Mouse (Mus musculus) large intestine, adult 2 months (tissue): Measurements from ENCODE around the gene Epas1. TPM values are rescaled to one million over a fixed set of nuclear protein-coding genes. Genes with fewer than 3 reads are reported as not detected.

Source experiments
- DNase-seq: peaks from one replicate; pipeline ENCODE4 v3.0.0-alpha.2; 2012; ENCODE audit warnings: low read depth, low spot score
- WGBS: fragments of 180-500 bp; shearing (Covaris S2); methylation state at CpG from one replicate; pipeline ENCODE4 v1.1.7; 2018; 5-methylcytosine and 5-hydroxymethylcytosine counted together
- polyA plus RNA-seq: library from polyadenylated mRNA; depleted of rRNA; stranded (reverse); fragments of >200 nt; gene quantifications from 2 replicates; pipeline ENCODE4 v1.2.3, GENCODE M21; 2012; rRNA removed

The Epas1 gene
- polyA plus RNA-seq: 17.6 and 34.9 TPM in 2 replicates

DNA sequence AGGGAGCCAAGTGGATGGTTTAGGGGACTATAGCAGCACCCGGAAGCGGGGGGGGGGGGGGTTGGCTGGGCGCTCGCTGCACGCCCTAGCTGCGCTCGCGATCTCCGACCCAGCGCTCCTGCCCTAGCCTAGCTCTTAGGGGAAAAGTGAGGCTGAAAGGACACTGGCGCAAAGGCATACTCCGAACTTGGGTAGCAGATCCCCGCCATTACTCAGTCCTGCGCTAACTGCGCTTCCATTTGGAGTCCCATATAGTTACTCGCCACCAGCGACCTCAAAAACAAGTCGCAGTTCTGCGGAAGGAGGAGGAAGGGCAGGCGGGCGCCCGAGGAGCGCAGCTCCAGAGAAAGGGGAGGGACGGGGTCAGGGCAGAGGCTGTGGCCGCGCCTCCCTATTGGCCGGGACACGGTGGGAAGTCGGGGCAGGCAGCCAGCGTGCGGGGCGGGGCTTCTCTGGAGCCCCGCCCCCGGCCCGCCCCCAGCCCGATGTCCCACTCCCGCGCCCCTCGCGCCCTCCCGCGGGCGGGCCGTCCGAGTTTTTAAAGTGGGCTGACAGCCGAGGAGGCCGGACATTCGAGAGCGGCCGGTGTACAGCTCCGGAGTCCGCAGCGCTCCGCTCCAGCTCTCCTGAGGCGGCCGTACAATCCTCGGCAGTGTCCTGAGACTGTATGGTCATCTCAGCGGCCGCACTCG is at the start of gene Epas1:
Epas1 (plus strand) TSS at position 571 of the 692 bp plus-strand sequence.
- no peak for DNase-seq
- WGBS: under 1% methylated on average over 56 of the region's 60 CpGs

DNA sequence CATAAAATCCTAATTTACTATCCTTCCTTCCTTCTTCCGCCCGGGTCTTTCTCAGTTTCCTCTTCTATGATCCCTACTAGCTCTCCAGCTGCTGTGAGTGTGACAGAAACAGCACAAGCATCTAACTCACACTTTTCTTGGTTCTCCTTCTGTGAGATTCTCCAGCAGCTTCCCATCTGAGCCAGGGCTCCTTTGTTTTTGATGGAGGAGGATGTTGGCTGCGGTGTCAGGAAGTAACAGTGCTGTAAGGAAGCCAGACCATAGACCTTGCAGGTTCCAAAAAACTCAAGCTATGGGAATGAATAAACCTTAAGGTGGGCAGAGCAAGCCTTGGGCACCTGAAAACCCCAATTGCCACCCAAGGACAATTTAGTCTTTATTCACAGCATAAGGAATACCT is 48.3 kb upstream of the Epas1 start:
- 72% methylated on average over 3 of the region's 3 CpGs for WGBS
- no peak for DNase-seq

DNA sequence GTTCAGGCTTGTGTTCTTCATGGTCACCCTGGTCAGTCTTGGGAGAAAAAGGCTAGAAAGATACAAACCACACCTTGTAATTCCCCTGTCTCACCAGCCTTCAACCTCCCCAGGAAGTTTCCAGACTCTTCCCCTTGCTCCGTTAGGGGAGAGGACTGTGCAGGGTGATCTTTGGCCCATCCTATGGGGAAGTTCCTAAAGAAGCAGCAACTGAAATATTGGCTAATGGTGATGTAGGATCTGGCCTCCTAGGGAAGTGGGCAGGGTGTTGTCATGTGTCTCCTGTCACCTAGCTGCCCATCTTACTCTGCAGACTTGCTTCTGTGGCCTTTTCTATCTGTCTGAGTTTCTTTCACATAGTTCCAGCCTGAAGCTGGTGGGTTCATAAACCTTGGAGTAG is 47.0 kb upstream of the Epas1 start:
- no peak for DNase-seq
- 27% methylated on average over 1 of the region's 1 CpGs for WGBS

DNA sequence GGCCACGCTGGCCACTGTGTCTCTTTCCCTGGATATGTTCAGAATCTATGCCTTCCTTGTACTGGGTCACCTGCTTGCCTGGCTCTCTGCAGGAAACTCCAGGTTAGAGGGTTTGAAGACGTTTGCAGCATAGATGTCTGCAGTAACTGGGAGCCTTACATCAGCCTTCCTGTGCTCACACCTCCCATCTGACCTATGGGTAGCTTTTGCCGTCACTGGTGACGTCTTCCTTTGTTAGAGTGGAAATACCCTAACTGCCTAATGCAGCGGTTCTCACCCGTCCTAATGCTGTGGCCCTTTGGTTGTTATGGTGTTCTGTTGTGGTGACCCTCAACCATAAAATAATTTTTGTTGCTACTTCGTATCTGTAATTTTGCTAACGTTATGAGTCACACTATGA is 43.7 kb upstream of the Epas1 start:
- 89% methylated on average over 8 of the region's 8 CpGs for WGBS

DNA sequence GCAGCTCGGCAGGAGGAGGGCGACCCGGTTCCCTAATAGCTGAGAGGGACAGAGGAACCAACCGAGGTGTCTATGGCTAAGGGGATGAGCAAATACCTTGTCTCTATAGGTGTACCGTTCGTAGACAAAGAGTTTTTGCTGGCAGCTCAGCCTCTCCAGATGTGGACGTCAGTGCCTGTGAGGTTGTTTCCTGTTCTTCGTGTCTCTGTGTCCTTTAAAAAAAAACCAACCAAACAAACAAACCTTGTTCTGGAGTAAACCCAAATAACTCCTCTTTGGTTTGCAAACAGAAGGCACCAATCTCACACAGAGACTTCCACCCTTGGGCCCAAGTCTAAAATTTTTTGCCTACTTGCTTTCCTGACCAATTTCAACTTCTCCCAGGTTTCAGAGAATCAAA is 43.1 kb upstream of the Epas1 start:
- WGBS: 78% methylated on average over 8 of the region's 8 CpGs
- no peak for DNase-seq

More for the DNA sequence above, 43.7 kb upstream of the Epas1 start:
- no peak for DNase-seq

DNA sequence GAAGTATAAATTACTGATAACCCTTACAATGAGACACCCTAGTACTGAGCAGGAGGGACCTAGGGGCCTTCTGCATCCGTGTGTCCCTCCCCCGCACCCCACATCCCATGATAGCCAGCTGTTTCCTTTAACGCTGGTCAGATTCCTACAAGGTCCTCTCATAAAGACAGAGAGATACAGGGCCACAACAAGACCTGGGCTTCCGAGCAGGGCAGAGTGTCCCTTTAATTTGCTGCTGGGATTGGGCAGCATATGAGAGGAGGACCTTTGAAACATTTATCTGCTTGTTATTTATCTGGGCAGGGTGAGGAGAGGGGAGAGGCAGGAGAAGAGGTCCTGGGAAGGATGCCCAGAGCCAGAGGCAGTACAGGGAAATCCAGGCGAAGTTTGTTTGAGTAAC is 41.6 kb upstream of the Epas1 start:
- WGBS: 18% methylated on average over 5 of the region's 5 CpGs
- DNase-seq: no peak

DNA sequence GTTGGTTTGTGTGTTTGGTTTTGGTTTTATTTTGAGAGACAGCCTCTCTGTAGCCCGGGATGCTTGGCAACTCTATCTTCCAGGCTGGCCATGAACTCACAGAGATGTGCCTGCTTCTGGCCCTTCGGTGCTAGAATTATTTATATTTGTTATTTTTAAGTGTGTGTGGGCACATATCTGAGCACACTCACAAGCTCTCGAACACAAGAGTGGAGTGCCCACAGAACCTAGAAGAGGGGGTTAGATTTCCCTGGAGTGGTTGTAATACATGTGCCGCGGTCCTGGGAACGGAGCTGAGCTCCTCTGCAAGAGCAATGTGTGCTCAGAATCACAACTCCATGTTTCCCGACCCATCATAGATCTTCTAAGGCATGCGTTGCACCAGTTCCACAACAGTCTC is 40.9 kb upstream of the Epas1 start:
- no peak for DNase-seq
- 77% methylated on average over 8 of the region's 8 CpGs for WGBS

DNA sequence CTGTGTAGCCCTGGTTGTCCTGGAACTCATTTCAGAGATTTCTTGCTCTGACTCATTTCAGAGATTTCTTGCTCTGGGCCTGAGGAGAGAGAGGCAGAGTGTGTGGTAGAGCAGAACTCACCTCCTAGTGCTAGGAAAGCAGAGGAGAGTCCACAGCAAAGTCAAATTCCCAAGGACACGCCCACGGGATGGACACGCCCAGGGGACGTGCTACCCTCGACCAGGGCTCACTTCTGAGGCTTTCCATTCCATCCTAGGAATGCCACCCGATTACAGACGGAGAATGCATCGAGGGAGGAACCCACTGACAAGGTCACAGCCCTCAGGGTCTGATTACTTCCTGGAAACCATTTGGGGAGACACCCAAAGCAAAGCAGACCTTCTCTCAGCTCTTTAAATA is 39.9 kb upstream of the Epas1 start:
- 14% methylated on average over 8 of the region's 8 CpGs for WGBS
- DNase-seq: no peak

DNA sequence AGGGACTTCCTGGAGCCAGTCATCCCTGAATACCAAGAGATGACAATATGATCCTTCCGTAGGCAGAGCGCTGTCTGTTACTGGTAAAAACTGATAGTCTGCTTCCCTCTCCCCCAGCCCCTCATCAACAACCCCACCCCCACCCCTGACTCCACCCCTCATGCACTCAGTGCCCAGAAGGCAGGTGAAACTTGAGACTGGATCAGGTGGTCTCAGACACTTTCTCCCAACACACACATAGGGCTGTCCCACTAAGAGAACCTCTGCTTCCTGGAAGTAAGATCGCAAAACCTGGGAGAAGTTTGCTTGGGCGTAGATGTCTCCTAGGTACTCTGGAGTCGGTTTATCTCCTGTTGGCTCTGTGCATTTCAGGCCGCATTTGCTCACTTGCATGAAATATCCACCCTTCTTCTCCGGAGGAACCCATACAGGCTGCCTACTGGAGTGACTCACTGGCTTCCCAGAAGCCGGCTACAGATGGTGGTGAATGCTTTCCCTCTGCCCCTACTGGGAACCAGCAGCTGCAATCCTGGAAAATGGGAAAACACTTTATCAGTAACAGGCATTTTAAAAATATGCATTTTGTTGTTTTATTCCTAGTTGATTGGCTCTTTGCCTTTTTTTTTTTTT is 28.6 kb upstream of the Epas1 start:
- DNase-seq: no peak
- 79% methylated on average over 8 of the region's 8 CpGs for WGBS

DNA sequence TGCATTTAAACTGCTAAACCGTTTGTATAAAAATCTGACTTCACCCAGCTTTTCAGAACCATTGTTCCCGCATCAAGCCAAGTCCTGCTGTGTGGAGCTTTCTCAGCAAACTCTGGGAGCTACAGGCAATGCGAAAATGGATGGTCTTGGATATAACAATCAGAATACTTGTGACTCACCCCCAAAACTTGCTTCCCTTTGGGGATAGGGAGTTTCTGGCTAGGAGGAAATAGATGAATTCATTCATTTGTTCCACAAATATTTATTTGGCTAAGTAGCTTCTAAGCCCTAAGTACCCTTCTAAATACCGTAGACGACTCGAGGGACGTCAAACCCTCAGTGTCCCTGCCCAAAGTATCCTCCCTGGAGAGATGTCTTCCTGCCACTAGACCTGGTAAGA is 27.0 kb upstream of the Epas1 start:
- no peak for DNase-seq
- 71% methylated on average over 7 of the region's 7 CpGs for WGBS

DNA sequence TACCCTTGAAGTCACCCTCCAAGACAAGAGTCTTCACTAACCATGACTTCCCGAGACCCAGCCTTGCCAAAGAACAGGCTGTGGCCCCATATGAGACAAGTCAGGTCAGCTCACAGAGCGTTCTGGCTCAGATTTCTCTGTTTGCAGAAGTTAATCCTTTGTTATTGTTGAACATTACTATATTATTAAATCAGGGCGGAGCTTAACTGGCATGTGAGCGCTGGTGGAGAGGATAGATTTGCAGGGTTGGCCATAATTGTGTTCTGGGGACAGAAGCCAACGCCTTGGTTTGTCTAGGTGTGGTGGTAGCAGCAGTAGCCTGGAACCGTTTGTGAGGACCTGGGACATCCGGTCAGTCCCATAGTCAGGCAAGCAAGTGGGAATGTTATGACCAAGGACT is 26.5 kb upstream of the Epas1 start:
- DNase-seq: no peak
- 29% methylated on average over 7 of the region's 7 CpGs for WGBS

DNA sequence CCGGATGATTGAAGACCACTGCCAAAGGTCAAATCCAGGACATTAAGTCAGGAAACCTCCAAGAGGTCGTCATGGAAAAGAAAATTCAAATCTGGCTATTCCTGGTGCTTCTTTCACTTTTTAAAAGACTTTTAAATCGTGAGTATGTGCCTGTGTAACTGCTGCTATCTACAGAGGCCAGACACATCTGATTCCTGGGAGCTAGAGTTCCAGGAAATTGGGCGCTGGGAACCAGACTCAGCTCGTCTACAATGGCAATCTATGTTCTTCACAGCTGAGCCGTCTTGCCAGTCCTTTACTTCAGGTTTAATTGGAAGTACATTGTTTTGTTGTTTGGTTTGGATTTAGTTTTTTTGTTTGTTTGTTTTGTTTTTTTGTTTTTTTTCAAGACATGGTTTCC is 22.2 kb upstream of the Epas1 start:
- no peak for DNase-seq
- 88% methylated on average over 6 of the region's 6 CpGs for WGBS

DNA sequence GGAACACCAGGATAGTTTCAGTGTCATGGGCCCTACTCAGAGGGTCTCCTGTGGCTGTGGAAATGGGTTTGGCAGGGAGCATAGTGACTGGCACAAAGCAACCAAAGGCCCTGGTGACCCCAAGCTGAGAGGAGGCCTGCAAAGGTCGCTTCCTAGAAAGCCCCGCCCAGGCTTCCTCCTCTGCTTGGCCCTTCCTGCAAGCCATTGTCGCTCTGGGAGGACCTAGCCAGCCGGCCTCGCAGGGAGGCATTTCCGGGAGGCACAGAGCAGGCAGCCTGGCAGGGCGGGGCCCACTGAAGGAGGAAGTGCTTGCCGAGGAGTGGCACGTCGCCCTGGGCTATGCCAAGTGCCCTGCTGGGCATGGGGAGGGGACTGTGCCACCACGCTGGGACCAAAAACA is 21.5 kb upstream of the Epas1 start:
- no peak for DNase-seq
- 13% methylated on average over 11 of the region's 11 CpGs for WGBS

DNA sequence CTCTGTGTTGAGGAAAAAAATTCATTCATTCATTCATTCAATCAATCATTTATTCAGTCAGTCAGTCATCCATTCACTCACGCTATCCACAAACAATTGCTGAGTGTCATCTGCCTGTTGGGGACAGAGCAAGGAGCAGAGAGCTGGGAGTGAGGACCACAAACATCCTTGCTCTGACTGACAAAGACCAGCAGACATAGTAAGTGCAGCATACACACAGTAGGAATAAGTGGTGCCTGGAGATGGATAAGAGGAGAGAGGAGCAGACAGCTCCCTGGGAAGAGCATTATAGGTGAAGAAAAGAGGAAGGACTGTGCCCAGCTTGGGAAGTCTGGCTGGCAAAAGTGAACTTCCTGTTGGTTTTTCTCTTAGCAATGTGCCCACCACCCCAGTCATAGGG is 21.0 kb upstream of the Epas1 start:
- 58% methylated on average over 1 of the region's 1 CpGs for WGBS
- no peak for DNase-seq

DNA sequence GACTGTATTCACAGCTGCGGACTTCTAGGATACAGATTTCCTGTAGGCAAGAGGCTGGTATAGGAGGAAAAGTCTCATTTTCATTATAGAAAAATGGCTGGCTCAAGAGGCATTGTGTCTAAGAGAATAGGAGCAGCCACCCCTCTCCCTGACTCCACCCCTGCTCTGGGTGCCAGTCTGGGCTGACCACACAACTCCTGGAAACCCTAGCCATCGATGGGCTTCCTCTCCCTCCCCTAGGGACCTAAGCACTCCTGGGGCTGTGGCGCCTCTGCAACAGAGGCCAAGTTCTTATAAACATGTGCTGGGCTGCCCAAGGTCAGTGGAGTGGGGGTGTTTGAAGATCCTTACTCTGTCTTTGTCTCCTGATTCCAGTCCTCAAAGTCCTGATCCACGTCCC is 19.9 kb upstream of the Epas1 start:
- DNase-seq: no peak
- WGBS: 76% methylated on average over 4 of the region's 4 CpGs

DNA sequence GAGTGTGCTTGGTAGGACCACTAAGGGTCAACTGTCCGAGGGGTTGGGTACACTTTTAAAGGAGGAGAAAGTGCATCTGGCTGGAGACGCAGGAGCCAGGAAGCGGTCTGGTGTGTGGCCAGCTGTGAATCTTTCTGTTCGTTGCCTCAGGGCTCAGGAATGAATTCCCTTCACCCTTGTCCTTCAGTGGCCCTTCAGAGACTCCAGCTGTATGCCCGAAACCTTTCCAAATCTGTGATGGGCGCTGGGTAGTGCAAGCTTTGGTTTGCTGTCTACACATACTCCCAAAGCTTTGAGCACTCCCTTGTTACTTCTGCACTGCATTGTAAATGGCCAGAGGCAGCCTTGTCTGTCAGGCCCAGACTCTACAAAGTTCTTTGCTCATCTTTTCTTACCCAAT is 15.0 kb upstream of the Epas1 start:
- WGBS: 80% methylated on average over 6 of the region's 6 CpGs
- no peak for DNase-seq

DNA sequence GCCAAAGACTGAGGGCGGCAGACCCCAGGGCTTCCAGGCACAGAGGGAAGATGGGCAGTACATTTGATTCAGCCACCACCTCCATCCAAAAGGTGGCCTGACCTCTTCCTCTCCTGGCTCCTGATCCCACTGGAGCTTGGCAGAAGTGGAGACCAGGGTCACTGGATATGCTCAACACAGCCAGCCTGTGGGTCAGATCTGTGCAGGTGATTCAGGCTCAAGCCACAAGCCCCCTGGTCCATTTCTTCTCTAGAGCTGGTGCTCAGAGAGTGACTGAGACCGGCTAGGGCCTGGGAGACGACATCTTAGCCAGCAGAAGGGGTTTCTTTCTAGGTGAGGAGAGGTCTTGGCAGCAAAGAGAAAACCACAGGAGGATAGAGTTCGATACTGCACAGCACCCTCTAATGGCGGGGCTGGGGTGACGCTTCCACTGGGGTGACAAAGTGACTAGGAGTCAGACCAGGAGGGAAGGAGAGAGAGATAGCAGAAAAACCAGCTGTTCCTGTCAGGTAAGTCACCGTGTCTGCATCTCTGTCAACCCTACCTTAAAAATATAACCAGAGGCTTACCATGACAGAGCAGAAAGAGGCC is 10.1 kb upstream of the Epas1 start:
- no peak for DNase-seq
- 75% methylated on average over 7 of the region's 7 CpGs for WGBS

DNA sequence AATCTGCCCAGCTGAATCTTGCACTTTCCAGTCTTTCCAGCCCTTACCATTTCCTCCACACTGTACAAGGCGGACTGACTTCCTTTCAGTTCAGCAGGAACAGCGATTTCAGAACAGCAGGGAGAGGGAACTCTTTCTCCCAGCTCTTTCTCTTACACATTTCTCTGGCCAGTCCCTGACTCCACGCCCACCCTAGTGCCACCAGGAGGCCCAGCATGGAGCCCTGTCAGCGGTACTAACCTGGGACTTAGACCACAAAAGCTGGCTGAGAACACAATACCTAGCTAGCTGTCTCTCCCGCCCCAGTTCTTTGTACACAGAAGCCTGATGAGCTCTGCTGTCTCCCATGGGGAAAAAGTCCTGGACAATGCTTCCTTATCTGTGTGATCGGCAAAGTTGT is 8.6 kb upstream of the Epas1 start:
- DNase-seq: no peak

DNA sequence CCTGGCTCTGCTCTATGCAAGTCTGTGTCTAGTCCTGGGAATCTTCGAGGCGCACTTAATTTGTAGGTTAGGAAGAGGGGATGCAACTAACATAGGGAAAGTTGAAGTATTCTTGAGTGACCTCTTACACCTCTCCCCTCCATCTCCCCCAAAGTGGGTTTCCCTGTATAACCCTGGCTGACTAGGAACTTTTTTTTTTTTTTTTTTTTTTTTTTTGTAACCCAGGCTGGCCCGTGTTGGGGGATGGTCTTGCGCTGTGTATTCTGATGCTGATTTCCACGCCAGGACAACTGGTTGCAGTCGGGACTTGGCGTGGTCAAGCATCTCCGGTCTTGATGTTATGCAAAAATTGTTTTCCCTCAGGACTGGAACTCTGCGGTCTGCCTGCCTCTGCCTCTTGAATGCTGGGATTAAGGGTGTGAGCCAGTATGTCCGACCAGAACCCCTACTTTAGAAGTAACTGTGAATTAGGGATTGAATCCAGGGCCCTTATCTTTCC is 2.1 kb upstream of the Epas1 start:
- WGBS: 92% methylated on average over 10 of the region's 10 CpGs

More for the DNA sequence above, 8.6 kb upstream of the Epas1 start:
- 26% methylated on average over 6 of the region's 6 CpGs for WGBS

DNA sequence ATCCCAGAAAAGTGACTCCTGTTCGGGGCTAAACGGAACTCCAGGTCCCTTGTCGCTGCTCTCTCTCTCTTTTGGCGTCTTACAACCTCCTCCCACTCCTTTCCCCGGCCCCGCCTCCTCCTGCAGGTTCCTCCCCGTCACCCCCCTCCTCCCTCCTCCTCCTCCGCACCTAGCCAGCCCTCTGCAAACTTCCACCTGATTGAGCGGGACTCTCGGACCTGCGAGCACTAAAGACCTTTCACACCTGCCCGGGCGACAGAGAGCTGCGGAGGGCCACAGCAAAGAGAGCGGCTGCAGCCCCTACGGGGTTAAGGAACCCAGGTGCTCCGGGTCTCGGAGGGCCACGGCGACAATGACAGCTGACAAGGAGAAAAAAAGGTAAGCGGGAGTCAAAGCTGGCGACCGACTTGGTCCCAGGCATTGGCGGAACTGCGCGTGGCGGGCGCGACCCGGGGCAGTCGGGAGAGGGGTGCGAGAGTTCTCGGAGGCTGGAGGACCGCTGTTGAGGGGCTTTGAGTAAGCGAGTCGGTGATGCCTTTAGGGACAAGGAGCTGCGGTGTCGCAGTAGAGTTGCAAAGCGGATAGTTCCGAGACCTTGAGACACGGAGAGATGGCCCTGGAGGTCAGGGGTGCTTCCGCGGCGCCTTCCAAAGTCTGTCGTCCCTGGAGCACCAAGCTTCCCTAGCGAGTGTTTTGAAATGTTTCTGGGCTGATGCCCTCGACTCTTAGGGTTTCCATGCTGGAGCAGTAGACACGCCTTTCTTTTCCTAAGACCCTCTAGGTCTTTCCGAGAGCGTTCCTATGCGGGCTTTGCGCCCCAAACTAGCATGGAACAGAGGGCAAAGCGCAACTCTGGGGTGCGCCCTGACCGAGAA is 668 bp downstream of the Epas1 start:
- under 1% methylated on average over 55 of the region's 55 CpGs for WGBS
- no peak for DNase-seq

More for the DNA sequence above, 2.1 kb upstream of the Epas1 start:
- DNase-seq: no peak
